Mouse (Mus musculus) small intestine, adult 2 months (tissue): ENCODE data around the gene Sspo.

Experiments used
- CTCF ChIP-seq: fragments of 200-500 bp; IDR thresholded peaks from 2 replicates; pipeline ENCODE4 v1.5.1; 2012; ENCODE audit warnings: low read depth, mild to moderate bottlenecking, control low read depth, inconsistent platforms, low read length, moderate library complexity, mixed read lengths; ENCODE audit not compliant: insufficient replicate concordance, insufficient read length; ENCODE audit errors: extremely low read depth
- POLR2A ChIP-seq: fragments of 200-500 bp; IDR thresholded peaks from 2 replicates; pipeline ENCODE4 v1.6.1; 2012; ENCODE audit warnings: low read depth, mild to moderate bottlenecking, control low read depth, inconsistent platforms, low read length, moderate library complexity

GRCm38 (mm10) chr6:48432893-48433816, 14.9 kb upstream of the Sspo start:
- TF ChIP-seq POLR2A (no peak), CTCF (no peak)
